Mouse (Mus musculus) stomach, embryonic 14.5 days (tissue): ENCODE measurements around the gene Birc5. TPM values are rescaled to one million over a fixed set of nuclear protein-coding genes. Genes with fewer than 3 reads are reported as not detected.

Source experiments
- ATAC-seq: fragments of 200-750 bp; cut with Nextera tagmentation; 2 replicates; pipeline ENCODE4 v1.8.0; 2017; ENCODE audit warnings: low read depth, moderate TSS enrichment; ENCODE audit not compliant: insufficient number of reproducible peaks, insufficient read depth, low FRiP score
- H3K27ac ChIP-seq: fragments of 300-500 bp; sonication (generic); 2 replicates; pipeline ENCODE4 v1.5.1; 2014; ENCODE audit warnings: mild to moderate bottlenecking, low read length, moderate library complexity, mixed read lengths
- H3K27me3 ChIP-seq: fragments of 300-500 bp; sonication (generic); 2 replicates; pipeline ENCODE4 v1.6.1; 2014; ENCODE audit warnings: low read length, control low read depth, mixed read lengths; ENCODE audit not compliant: control insufficient read depth, insufficient read depth
- H3K36me3 ChIP-seq: fragments of 300-500 bp; sonication (generic); 2 replicates; pipeline ENCODE4 v1.6.1; 2014; ENCODE audit warnings: mild to moderate bottlenecking, control low read depth, low read length, moderate library complexity, mixed read lengths; ENCODE audit not compliant: control insufficient read depth, insufficient read depth
- H3K4me1 ChIP-seq: fragments of 300-500 bp; sonication (generic); 2 replicates; pipeline ENCODE4 v1.6.1; 2014; ENCODE audit warnings: low read length, control low read depth, mixed read lengths; ENCODE audit not compliant: control insufficient read depth, insufficient read depth
- H3K4me2 ChIP-seq: fragments of 300-500 bp; sonication (generic); replicated peaks from 2 replicates; pipeline ENCODE4 v1.6.1; 2014; ENCODE audit warnings: low read depth, low read length, control low read depth
- H3K4me3 ChIP-seq: fragments of 300-500 bp; sonication (generic); 2 replicates; pipeline ENCODE4 v1.5.1; 2014; ENCODE audit warnings: low read depth, low read length, control low read depth
- H3K9ac ChIP-seq: fragments of 300-500 bp; sonication (generic); replicated peaks from 2 replicates; pipeline ENCODE4 v1.6.1; 2014; ENCODE audit warnings: low read depth, mild to moderate bottlenecking, control low read depth, low read length, moderate library complexity, mixed read lengths
- H3K9me3 ChIP-seq: fragments of 300-500 bp; sonication (generic); 2 replicates; pipeline ENCODE4 v1.6.1; 2016; ENCODE audit warnings: low read depth, low read length, control low read depth; ENCODE audit not compliant: control insufficient read depth
- WGBS: fragments of 180-500 bp; shearing (Covaris S2); extraction: QIAGEN DNeasy Blood & Tissue Kit; methylation state at CpG from one replicate; pipeline ENCODE4 v1.1.7; 2014; 5-methylcytosine and 5-hydroxymethylcytosine counted together
- polyA plus RNA-seq: library from polyadenylated mRNA; unstranded; fragments of >200 nt; fragmentation: Nextera tagmentation; extraction: Ambion mirVana; gene quantifications from 2 replicates; pipeline ENCODE4 v1.2.1, GENCODE M21; 2014

Gene Birc5
- 287 and 307 TPM in 2 replicates for polyA plus RNA-seq

- Histone ChIP-seq H3K27me3 (no peaks in the 10 kb centered on the region), H3K36me3 (peaks cover 15% of the 10 kb centered on the region), H3K4me1 (peaks cover 19% of the 10 kb centered on the region), H3K27ac (peak within 1 kb of the TSS; percentile 97), H3K9me3 (no peaks in the 10 kb centered on the region), H3K4me3 (peak within 1 kb of the TSS; percentile 69), H3K4me2 (peak within 1 kb of the TSS; percentile 75), H3K9ac (peak within 1 kb of the TSS; percentile 67)
- under 1% methylated on average over 51 of the region's 51 CpGs for WGBS
- ATAC-seq: peak; percentile 94
These were observed at the start of gene Birc5 for GRCm38 (mm10) chr11:117848985-117849671. Gene Birc5 (plus strand): TSS chr11:117849251.

- no peaks in the 10 kb centered on the region for H3K27me3 ChIP-seq
- H3K9me3 ChIP-seq: no peaks in the 10 kb centered on the region
- peaks cover 8% of the 10 kb centered on the region; the same call in 1 of the 2 replicates for H3K4me1 ChIP-seq
- no peak overlapping the region for H3K9ac ChIP-seq
- no peak for ATAC-seq
- H3K27ac ChIP-seq: no peak overlapping the region
- H3K4me3 ChIP-seq: no peak overlapping the region
- H3K4me2 ChIP-seq: no peak overlapping the region
- no peaks in the 10 kb centered on the region for H3K36me3 ChIP-seq
- 88% methylated on average over 7 of the region's 7 CpGs for WGBS
These were observed 49.0 kb upstream of the Birc5 start for GRCm38 (mm10) chr11:117800038-117800437.

- H3K9me3 ChIP-seq: no peaks in the 10 kb centered on the region
- peaks cover 8% of the 10 kb centered on the region; the same call in 1 of the 2 replicates for H3K4me1 ChIP-seq
- H3K36me3 ChIP-seq: no peaks in the 10 kb centered on the region
- WGBS: 68% methylated on average over 7 of the region's 7 CpGs
- no peak overlapping the region for H3K4me2 ChIP-seq
- no peaks in the 10 kb centered on the region for H3K27me3 ChIP-seq
- no peak overlapping the region for H3K9ac ChIP-seq
- H3K27ac ChIP-seq: no peak overlapping the region
- no peak overlapping the region for H3K4me3 ChIP-seq
- no peak for ATAC-seq
These were observed 47.4 kb upstream of the Birc5 start for GRCm38 (mm10) chr11:117801650-117802049.

- no peak overlapping the region for H3K4me3 ChIP-seq
- H3K4me2 ChIP-seq: no peak overlapping the region
- H3K27me3 ChIP-seq: no peaks in the 10 kb centered on the region
- ATAC-seq: no peak
- H3K4me1 ChIP-seq: peaks cover 7% of the 10 kb centered on the region; the same call in 1 of the 2 replicates
- WGBS: 90% methylated on average over 3 of the region's 3 CpGs
- no peak overlapping the region for H3K27ac ChIP-seq
- H3K9ac ChIP-seq: no peak overlapping the region
- H3K36me3 ChIP-seq: no peaks in the 10 kb centered on the region
- H3K9me3 ChIP-seq: no peaks in the 10 kb centered on the region
These were observed 45.8 kb upstream of the Birc5 start for GRCm38 (mm10) chr11:117803166-117803688.

- H3K4me3 ChIP-seq: no peak overlapping the region
- no peaks in the 10 kb centered on the region for H3K27me3 ChIP-seq
- WGBS: 87% methylated on average over 6 of the region's 6 CpGs
- no peak overlapping the region for H3K9ac ChIP-seq
- no peak overlapping the region for H3K4me2 ChIP-seq
- H3K36me3 ChIP-seq: no peaks in the 10 kb centered on the region
- no peak overlapping the region for H3K27ac ChIP-seq
- ATAC-seq: no peak
- no peaks in the 10 kb centered on the region for H3K9me3 ChIP-seq
- H3K4me1 ChIP-seq: peaks cover 8% of the 10 kb centered on the region
These were observed 42.3 kb upstream of the Birc5 start for GRCm38 (mm10) chr11:117806781-117807180.

DNA sequence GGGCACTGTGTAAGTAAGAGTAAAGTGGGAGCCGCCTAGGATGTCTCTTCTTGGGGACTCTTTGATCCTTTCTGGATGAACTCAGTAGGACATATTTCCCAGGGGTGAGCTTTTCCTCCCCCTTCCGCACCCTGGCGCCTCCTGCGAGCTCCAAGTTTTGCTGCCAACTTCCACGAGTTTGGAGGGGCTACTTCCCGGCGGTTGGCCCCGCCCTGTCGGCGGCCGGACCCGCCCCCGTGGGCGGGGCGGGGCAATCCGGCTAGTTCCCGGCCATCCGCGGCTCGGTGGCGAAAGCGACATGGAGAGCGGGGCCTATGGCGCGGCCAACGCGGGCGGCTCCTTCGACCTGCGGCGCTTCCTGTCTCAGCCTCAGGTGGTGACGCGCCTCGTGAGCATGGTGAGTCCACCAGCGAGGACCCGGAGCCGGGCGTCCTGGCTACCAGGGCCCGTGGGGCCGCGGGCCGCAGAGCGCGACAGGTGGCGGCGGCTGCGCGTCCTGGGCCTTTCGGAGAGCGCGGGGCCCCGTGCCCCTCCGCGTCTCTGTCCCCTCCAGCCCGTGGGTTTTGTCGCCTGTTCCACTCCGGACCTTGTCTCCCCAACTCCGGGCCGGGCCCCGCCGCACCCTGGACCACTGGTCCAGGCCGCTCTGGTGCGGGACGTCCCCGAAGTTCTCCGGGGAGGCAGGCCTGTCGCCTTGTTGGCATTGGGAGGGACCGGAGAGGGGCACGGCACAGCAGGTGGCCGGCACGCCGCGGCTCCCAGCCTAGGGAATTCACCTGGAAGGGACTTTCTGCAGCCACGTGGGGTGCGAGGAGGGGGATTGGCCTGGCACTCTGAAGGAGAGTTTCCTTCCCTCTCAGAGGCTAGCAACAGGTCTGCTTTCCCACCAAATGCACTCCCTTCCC is 39.4 kb upstream of the Birc5 start, which contains the start of the genes Gm20708 and Syngr2:
Gene Gm20708 (plus strand): TSS at position 262 of the 905 bp plus-strand sequence.
Gene Syngr2 (plus strand): TSS at position 262 of the 905 bp plus-strand sequence.
- H3K4me2 ChIP-seq: peak within 1 kb of the TSS; percentile 99
- H3K9me3 ChIP-seq: no peaks in the 10 kb centered on the region
- under 1% methylated on average over 75 of the region's 75 CpGs for WGBS

GRCm38 (mm10) chr11:117810401-117811046 is 38.5 kb upstream of the Birc5 start:
- Histone ChIP-seq H3K27me3 (no peaks in the 10 kb centered on the region), H3K9ac (peak overlapping the region; percentile 63; the same call in 1 of the 2 replicates), H3K27ac (peak overlapping the region; percentile 80; the same call in 1 of the 2 replicates), H3K4me1 (peaks cover 8% of the 10 kb centered on the region), H3K4me3 (peak overlapping the region; percentile 90), H3K36me3 (peaks cover 19% of the 10 kb centered on the region), H3K4me2 (peak overlapping the region; percentile 99), H3K9me3 (no peaks in the 10 kb centered on the region)
- WGBS: under 1% methylated on average over 21 of the region's 21 CpGs
- ATAC-seq: peak; percentile 81

More for the DNA sequence above, 39.4 kb upstream of the Birc5 start, which contains the start of the genes Gm20708 and Syngr2:
- peak within 1 kb of the TSS; percentile 80 for H3K27ac ChIP-seq
- peak within 1 kb of the TSS; percentile 63 for H3K9ac ChIP-seq
- peak; percentile 71 for ATAC-seq
- H3K4me3 ChIP-seq: peak within 1 kb of the TSS; percentile 90
- H3K27me3 ChIP-seq: no peaks in the 10 kb centered on the region
- H3K36me3 ChIP-seq: peaks cover 14% of the 10 kb centered on the region
- peaks cover 8% of the 10 kb centered on the region for H3K4me1 ChIP-seq
